Mouse (Mus musculus) forebrain, embryonic 15.5 days (tissue): Measurements from ENCODE around the gene Haus5. TPM values are rescaled to one million over a fixed set of nuclear protein-coding genes. Genes with fewer than 3 reads are reported as not detected.

Experiments
- ATAC-seq: fragments of 200-750 bp; cut with Nextera tagmentation; replicated peaks from 2 replicates; pipeline ENCODE4 v1.8.0; 2017; ENCODE audit warnings: mild to moderate bottlenecking, moderate TSS enrichment, moderate library complexity
- H3K27ac ChIP-seq: fragments of 300-500 bp; sonication (generic); replicated peaks from 2 replicates; pipeline ENCODE4 v1.5.1; 2015; ENCODE audit warnings: mild to moderate bottlenecking, inconsistent platforms
- H3K27me3 ChIP-seq: fragments of 300-500 bp; sonication (generic); 2 replicates; pipeline ENCODE4 v1.6.1; 2015; ENCODE audit warnings: inconsistent platforms
- H3K36me3 ChIP-seq: fragments of 300-500 bp; sonication (generic); 2 replicates; pipeline ENCODE4 v1.6.1; 2015; ENCODE audit warnings: mild to moderate bottlenecking, inconsistent platforms
- H3K4me1 ChIP-seq: fragments of 300-500 bp; sonication (generic); 2 replicates; pipeline ENCODE4 v1.6.1; 2015; ENCODE audit warnings: inconsistent platforms
- H3K4me2 ChIP-seq: fragments of 300-500 bp; sonication (generic); replicated peaks from 2 replicates; pipeline ENCODE4 v1.6.1; 2015; ENCODE audit warnings: mild to moderate bottlenecking, inconsistent platforms
- H3K4me3 ChIP-seq: fragments of 300-500 bp; sonication (generic); 2 replicates; pipeline ENCODE4 v1.5.1; 2015; ENCODE audit warnings: mild to moderate bottlenecking, inconsistent platforms
- H3K9ac ChIP-seq: fragments of 300-500 bp; sonication (generic); replicated peaks from 2 replicates; pipeline ENCODE4 v1.6.1; 2015; ENCODE audit warnings: mild to moderate bottlenecking, inconsistent platforms
- H3K9me3 ChIP-seq: fragments of 300-500 bp; sonication (generic); 2 replicates; pipeline ENCODE4 v1.6.1; 2016; ENCODE audit warnings: inconsistent platforms
- WGBS: fragments of 180-500 bp; shearing (Covaris S2); methylation state at CpG from one replicate; pipeline ENCODE4 v1.1.7; 2015; ENCODE audit warnings: mixed read lengths; 5-methylcytosine and 5-hydroxymethylcytosine counted together
- polyA plus RNA-seq: library from polyadenylated mRNA; unstranded; fragments of >200 nt; fragmentation: Nextera tagmentation; extraction: Ambion mirVana; gene quantifications from 2 replicates; pipeline ENCODE4 v1.2.1, GENCODE M21; 2015

The Haus5 gene
- 36.2 and 38.3 TPM in 2 replicates for polyA plus RNA-seq

DNA sequence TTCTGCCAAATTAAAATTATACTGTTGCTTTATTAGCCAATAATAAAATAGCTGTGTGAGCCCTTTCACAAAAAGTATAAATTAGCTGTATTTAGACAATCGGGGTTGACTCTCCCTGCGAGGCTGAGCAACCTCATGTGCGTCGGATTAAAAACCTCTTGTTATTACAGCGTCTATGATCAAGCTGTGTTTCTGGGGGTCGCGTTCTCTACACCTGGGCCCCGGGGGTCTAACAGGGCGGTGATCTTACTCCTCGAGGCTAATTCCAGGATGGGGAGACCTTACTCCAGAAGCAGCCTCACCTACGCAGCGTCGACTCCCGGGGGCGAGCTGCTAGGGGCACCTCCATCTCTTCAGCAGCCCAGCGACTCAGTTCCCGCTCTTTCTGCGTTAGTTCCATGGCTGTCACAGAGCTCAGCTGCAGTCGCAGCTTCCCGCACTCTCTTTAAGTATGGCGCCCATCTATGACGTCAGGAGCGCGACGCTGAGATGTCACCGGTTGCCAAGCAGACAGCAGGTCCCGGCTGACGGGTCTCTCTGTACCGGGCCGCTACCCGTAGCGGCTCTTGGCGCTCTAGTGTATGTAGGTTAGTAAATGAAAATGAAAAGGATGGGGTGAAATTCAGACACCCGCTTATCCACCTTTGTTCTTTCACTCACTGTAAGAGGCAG is at the start of gene Haus5:
Gene Haus5, minus strand, starts transcription at position 466 of the 672 bp plus-strand sequence.
- Histone ChIP-seq H3K9ac (peak within 1 kb of the TSS; percentile 72), H3K4me1 (peaks cover 14% of the 10 kb centered on the region), H3K9me3 (no peaks in the 10 kb centered on the region), H3K36me3 (peaks cover 11% of the 10 kb centered on the region; the same call in 1 of the 2 replicates), H3K27me3 (peaks cover 4% of the 10 kb centered on the region; the same call in 1 of the 2 replicates), H3K4me3 (peak within 1 kb of the TSS; percentile 62), H3K27ac (peak within 1 kb of the TSS; percentile 81), H3K4me2 (peak within 1 kb of the TSS; percentile 82)
- peak; percentile 96 for ATAC-seq
- under 1% methylated on average over 34 of the region's 34 CpGs for WGBS

GRCm38 (mm10) chr7:30711942-30712341 is 47.1 kb upstream of the Haus5 start, which contains the start of gene Atp4a:
Atp4a (plus strand) TSS chr7:30712209.
- Histone ChIP-seq H3K36me3 (no peaks in the 10 kb centered on the region), H3K27me3 (peaks cover 10% of the 10 kb centered on the region; the same call in 1 of the 2 replicates), H3K9ac (no peak within 1 kb of the TSS), H3K27ac (no peak within 1 kb of the TSS), H3K4me2 (no peak within 1 kb of the TSS), H3K4me3 (no peak within 1 kb of the TSS), H3K9me3 (no peaks in the 10 kb centered on the region), H3K4me1 (peaks cover 2% of the 10 kb centered on the region)
- no peak for ATAC-seq
- WGBS, result 78% methylated on average over 3 of the region's 3 CpGs

DNA sequence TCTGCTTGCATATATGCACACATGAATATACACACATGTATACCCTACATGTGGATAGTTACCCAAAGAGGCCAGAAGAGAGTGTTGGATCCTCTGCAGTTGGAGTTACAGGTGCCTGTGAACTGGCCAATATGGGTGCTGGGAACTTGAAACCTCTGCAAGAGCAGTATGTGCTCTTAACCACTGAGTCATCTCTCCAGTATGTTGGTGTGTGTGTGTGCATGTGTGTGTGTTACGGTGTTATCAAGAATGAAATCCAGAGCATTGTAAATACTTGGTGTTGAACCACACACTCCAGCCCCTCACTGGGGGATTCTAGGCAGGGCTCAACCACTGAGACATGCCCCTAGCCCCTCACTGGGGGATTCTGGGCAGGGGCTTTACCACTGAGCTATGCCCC is 42.6 kb upstream of the Haus5 start:
- Histone ChIP-seq H3K4me3 (no peak overlapping the region), H3K27me3 (no peaks in the 10 kb centered on the region), H3K9me3 (no peaks in the 10 kb centered on the region), H3K9ac (no peak overlapping the region), H3K4me2 (no peak overlapping the region), H3K4me1 (no peaks in the 10 kb centered on the region), H3K36me3 (no peaks in the 10 kb centered on the region), H3K27ac (no peak overlapping the region)
- ATAC-seq, result no peak
- 80% methylated on average over 1 of the region's 1 CpGs for WGBS

- 81% methylated on average over 8 of the region's 8 CpGs for WGBS
- no peaks in the 10 kb centered on the region for H3K36me3 ChIP-seq
- no peak overlapping the region for H3K27ac ChIP-seq
- no peak overlapping the region for H3K4me3 ChIP-seq
- H3K4me1 ChIP-seq, result no peaks in the 10 kb centered on the region
- H3K27me3 ChIP-seq, result no peaks in the 10 kb centered on the region
- no peak overlapping the region for H3K9ac ChIP-seq
- no peaks in the 10 kb centered on the region for H3K9me3 ChIP-seq
- no peak for ATAC-seq
- no peak overlapping the region for H3K4me2 ChIP-seq
Observed at GRCm38 (mm10) chr7:30706214-30706882, 41.6 kb upstream of the Haus5 start.

GRCm38 (mm10) chr7:30698589-30698988 is 33.8 kb upstream of the Haus5 start, which contains the start of gene 2200002J24Rik:
2200002J24Rik (plus strand) TSS chr7:30698926.
- Histone ChIP-seq H3K9me3 (no peaks in the 10 kb centered on the region), H3K4me2 (no peak within 1 kb of the TSS), H3K4me1 (no peaks in the 10 kb centered on the region), H3K9ac (no peak within 1 kb of the TSS), H3K4me3 (no peak within 1 kb of the TSS), H3K36me3 (no peaks in the 10 kb centered on the region), H3K27me3 (no peaks in the 10 kb centered on the region), H3K27ac (no peak within 1 kb of the TSS)
- WGBS, result 47% methylated on average over 9 of the region's 9 CpGs
- no peak for ATAC-seq

DNA sequence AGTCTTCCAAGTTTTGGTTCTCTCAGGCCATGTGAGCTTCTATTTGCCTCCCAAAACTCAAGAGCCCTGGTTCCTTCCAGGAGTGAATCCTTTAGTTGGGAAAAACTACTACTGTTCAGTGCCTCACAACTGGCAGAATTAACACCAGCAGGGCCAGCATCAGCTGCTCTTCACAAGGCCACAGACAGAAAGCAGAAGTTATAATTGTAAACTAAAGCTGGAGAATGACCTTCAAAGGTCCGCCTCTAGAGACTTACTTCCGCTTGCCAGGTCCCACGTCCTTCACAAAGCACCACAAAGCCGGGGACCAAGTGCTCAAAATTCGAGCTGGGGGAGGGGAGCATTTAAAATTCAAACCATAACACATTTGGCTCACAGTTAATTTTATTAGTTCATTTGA is 33.3 kb upstream of the Haus5 start:
- H3K27me3 ChIP-seq, result no peaks in the 10 kb centered on the region
- H3K27ac ChIP-seq, result no peak overlapping the region
- no peak for ATAC-seq
- 71% methylated on average over 5 of the region's 5 CpGs for WGBS
- no peaks in the 10 kb centered on the region for H3K9me3 ChIP-seq
- no peaks in the 10 kb centered on the region for H3K4me1 ChIP-seq
- H3K4me2 ChIP-seq, result no peak overlapping the region
- no peaks in the 10 kb centered on the region for H3K36me3 ChIP-seq
- no peak overlapping the region for H3K4me3 ChIP-seq
- no peak overlapping the region for H3K9ac ChIP-seq

GRCm38 (mm10) chr7:30688325-30688724 is 23.5 kb upstream of the Haus5 start:
- Histone ChIP-seq H3K4me2 (no peak overlapping the region), H3K36me3 (no peaks in the 10 kb centered on the region), H3K4me3 (no peak overlapping the region), H3K4me1 (no peaks in the 10 kb centered on the region), H3K27me3 (peaks cover 16% of the 10 kb centered on the region), H3K9me3 (no peaks in the 10 kb centered on the region), H3K27ac (no peak overlapping the region), H3K9ac (no peak overlapping the region)
- WGBS, result 78% methylated on average over 6 of the region's 6 CpGs
- no peak for ATAC-seq

DNA sequence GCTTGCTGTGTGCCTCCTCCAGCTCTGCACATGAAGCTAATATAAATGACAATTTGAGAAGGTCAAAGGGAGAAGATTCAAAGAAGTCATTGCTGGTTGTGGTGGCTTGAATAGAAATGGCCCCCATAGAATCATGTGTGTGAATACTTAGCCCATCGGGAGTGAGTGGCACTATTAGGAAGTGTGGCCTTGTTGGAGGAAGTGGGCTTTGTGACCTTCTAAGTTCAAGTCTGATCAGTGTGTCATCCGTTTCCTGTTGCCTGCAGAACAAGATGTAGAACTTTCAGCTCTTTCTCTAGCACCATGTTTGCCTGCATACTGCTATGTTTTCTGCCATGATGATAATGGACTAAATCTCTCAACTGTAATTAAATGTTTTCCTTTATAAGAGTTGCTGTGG is 18.6 kb upstream of the Haus5 start:
- H3K4me1 ChIP-seq, result no peaks in the 10 kb centered on the region
- no peaks in the 10 kb centered on the region for H3K36me3 ChIP-seq
- 79% methylated on average over 2 of the region's 2 CpGs for WGBS
- no peak overlapping the region for H3K4me2 ChIP-seq
- peaks cover 20% of the 10 kb centered on the region for H3K27me3 ChIP-seq
- H3K9me3 ChIP-seq, result no peaks in the 10 kb centered on the region
- H3K4me3 ChIP-seq, result no peak overlapping the region
- no peak overlapping the region for H3K9ac ChIP-seq
- no peak overlapping the region for H3K27ac ChIP-seq
- ATAC-seq, result no peak

DNA sequence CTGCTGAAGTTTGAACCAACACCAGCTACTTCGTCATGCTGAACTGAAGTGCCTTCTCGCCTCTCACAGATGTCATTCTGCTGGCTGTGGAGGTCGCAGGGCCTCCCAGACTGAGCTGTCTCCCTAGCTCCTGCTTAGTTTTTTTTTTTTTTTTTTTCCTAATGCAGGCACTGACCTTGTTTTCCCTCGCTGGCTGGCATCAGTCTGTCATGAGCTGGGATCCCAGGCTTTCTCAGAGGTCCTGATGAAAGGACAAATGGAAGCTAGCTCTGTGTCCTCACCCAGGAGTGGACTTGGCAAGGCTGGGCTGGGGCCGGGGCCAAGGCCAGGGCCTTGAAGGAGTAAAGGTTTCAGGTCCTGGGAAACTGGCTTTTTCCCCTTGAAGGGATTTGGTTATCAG is 17.1 kb upstream of the Haus5 start:
- no peak for ATAC-seq
- Histone ChIP-seq H3K4me1 (no peaks in the 10 kb centered on the region), H3K9me3 (no peaks in the 10 kb centered on the region), H3K27ac (no peak overlapping the region), H3K4me3 (no peak overlapping the region), H3K4me2 (no peak overlapping the region), H3K36me3 (no peaks in the 10 kb centered on the region), H3K27me3 (peaks cover 7% of the 10 kb centered on the region), H3K9ac (no peak overlapping the region)
- 73% methylated on average over 5 of the region's 5 CpGs for WGBS

GRCm38 (mm10) chr7:30678263-30678975 is 13.6 kb upstream of the Haus5 start:
- H3K27me3 ChIP-seq, result peaks cover 12% of the 10 kb centered on the region; the same call in 1 of the 2 replicates
- H3K27ac ChIP-seq, result no peak overlapping the region
- ATAC-seq, result no peak
- no peak overlapping the region for H3K4me2 ChIP-seq
- H3K4me3 ChIP-seq, result no peak overlapping the region
- no peaks in the 10 kb centered on the region for H3K4me1 ChIP-seq
- H3K9me3 ChIP-seq, result no peaks in the 10 kb centered on the region
- no peak overlapping the region for H3K9ac ChIP-seq
- H3K36me3 ChIP-seq, result no peaks in the 10 kb centered on the region
- WGBS, result 52% methylated on average over 5 of the region's 5 CpGs

DNA sequence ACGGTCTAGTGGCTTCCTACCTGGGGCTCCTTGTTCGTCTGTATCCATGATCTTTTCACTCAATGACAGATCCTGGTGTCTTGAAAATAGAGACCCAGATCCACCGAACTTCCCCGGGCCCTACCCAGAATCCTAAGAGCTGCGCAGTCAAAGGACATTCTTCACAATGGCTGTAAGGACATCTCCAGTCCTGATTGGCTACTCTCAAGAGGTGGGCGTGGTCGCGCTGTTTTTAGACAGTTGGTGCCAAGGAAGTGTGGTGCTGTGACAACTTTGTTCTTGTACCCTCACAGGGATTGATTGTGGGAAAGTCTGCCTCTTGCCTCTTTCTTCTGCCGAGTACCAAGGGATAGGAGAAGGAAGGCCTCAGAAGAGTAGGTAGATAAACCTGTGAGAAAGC is 6.7 kb upstream of the Haus5 start, which contains the start of gene Pmis2:
Gene Pmis2, minus strand, starts transcription at position 126 of the 400 bp plus-strand sequence.
- no peak within 1 kb of the TSS for H3K9ac ChIP-seq
- 82% methylated on average over 9 of the region's 9 CpGs for WGBS

GRCm38 (mm10) chr7:30669229-30669628 is 4.4 kb upstream of the Haus5 start:
- Histone ChIP-seq H3K4me1 (peaks cover 10% of the 10 kb centered on the region), H3K36me3 (no peaks in the 10 kb centered on the region), H3K4me3 (no peak overlapping the region), H3K27ac (no peak overlapping the region), H3K27me3 (peaks cover 4% of the 10 kb centered on the region; the same call in 1 of the 2 replicates), H3K9ac (no peak overlapping the region), H3K4me2 (no peak overlapping the region), H3K9me3 (no peaks in the 10 kb centered on the region)
- 50% methylated on average over 3 of the region's 3 CpGs for WGBS
- no peak for ATAC-seq

More for the DNA sequence above, 6.7 kb upstream of the Haus5 start, which contains the start of gene Pmis2:
- Histone ChIP-seq H3K4me1 (no peaks in the 10 kb centered on the region), H3K4me2 (no peak within 1 kb of the TSS), H3K27me3 (peaks cover 12% of the 10 kb centered on the region; the same call in 1 of the 2 replicates), H3K36me3 (no peaks in the 10 kb centered on the region), H3K4me3 (no peak within 1 kb of the TSS), H3K27ac (no peak within 1 kb of the TSS), H3K9me3 (no peaks in the 10 kb centered on the region)
- no peak for ATAC-seq
